Mouse (Mus musculus) heart, postnatal 0 days (tissue): ENCODE measurements around the gene Rnf151.

Experiments
- CTCF ChIP-seq: IDR thresholded peaks from 2 replicates; pipeline ENCODE4 v1.5.1; 2016; ENCODE audit warnings: antibody characterized with exemption, control low read depth, low read depth
- EP300 ChIP-seq: IDR thresholded peaks from 2 replicates; pipeline ENCODE4 v1.6.1; 2016; ENCODE audit warnings: antibody characterized with exemption, low read depth

DNA sequence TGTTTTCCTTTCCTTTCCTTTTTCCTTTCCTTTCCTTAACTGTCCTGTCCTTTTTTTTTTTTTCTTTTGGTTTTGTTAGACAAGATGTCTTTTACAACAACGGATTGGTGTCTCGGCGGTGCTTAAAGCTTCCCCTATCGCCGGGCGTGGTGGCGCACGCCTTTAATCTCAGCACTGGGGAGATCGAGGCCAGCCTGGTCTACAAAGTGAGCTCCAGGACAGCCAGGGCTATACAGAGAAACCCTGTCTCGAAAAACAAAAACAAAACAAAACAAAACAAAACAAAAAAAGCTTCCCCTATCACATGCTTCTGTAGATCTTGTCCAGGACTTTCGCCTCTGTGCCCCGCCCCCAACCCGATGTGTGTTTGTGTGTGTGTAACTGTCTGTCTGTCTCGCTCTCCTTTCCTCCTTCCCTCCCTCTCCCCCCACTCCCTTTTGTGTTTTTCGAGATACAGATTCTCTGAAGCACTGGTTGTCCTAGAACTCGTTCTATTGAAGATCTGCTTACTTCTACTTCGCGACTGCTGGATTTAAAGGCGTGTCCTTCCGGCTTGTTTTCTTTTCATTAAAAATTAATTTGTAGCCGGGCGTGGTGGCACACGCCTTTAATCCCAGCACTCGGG is 9.9 kb downstream of the Rnf151 start:
- no peak for TF ChIP-seq CTCF
- TF ChIP-seq EP300 = no peak
